Mouse (Mus musculus): ENCODE data around the gene Meis3. TPM values are rescaled to one million over a fixed set of nuclear protein-coding genes. Genes with fewer than 3 reads are reported as not detected.

Meis3 gene
- polyA plus RNA-seq, 1 experiment from 2014 or later, result 9.6 TPM

DNA sequence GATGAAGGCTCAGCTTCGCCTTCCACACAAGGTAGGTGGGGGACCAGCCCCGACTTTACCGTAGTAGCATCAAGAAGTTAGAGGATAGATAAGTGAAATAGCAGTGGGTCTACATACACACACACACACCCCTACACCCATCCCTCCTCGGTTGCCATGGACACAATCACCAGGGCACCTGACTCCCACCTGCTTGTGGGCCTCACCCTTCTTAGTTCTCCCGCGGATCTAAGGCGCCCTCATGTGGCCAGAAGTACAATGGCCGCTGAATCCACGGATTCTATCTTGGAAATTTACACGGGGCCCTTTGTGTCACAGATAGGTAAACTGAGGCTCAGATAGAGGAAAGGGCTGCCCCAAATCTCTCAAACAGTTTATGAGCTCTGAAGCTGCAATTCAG, 21.4 kb upstream of the Meis3 start:
- no peak for ATAC-seq (ENCODE audit: insufficient number of reproducible peaks, low FRiP score, low TSS enrichment, low read depth)
- Histone ChIP-seq H3K27me3 (ENCODE audit: control insufficient read depth, insufficient read depth, low read length) (peaks cover 7% of the 10 kb centered on the region), H3K27ac (replicated peaks; ENCODE audit: low read depth, low read length) (no peak overlapping the region), H3K9ac (ENCODE audit: low read length) (no peak overlapping the region), H3K4me3 (ENCODE audit: low read depth, low read length) (no peak overlapping the region), H3K36me3 (ENCODE audit: control insufficient read depth, insufficient read depth, low read length) (no peaks in the 10 kb centered on the region), H3K4me2 (ENCODE audit: low read depth, severe bottlenecking) (no peak overlapping the region), H3K4me1 (ENCODE audit: control insufficient read depth, insufficient read depth, low read length) (no peaks in the 10 kb centered on the region), H3K9me3 (ENCODE audit: control insufficient read depth, low read length) (no peaks in the 10 kb centered on the region)
- WGBS, result 17% methylated on average over 10 of the region's 10 CpGs
- peak; percentile 68 for DNase-seq (ENCODE audit: low spot score)

DNA sequence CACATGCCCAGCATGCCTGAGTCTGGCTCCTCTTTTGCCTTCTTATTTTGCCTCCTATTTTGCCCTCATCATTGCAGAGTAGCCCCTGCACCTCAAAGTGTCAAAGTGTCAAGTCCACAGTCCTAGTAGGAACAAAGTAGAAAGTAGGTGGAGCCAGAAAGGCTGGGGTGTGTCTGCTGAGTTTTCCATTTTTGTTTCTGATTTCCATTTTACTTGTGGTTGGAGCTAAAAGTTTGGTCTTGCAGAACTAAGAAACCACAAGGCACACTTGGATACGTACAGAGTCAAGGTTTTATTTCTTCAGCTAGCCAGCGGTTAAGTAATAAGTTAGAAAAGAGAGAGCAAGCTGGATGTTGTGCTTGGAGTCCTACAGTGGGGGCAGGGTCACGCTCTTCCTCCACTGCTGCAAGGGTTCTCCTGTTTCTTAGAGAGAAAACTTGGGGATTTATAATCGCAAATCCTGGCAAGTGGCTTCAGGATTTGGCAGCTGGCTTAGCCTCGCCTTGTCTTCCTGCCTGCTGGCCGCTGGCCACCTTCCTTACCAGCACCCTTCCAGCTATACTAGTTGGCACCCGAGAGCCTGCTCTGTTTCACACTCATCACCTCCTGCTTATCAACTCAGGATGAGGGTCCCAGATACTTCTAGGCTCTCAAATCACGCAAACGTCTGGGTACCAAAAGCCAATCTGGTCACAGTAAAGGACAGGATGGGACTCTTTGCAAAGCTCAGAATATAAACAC, 19.6 kb upstream of the Meis3 start:
- no peak overlapping the region for H3K4me3 ChIP-seq (ENCODE audit: low read depth, low read length)
- ATAC-seq (ENCODE audit: insufficient number of reproducible peaks, low FRiP score, low TSS enrichment, low read depth) (no peak), DNase-seq (ENCODE audit: low spot score) (no peak)
- no peaks in the 10 kb centered on the region for H3K36me3 ChIP-seq (ENCODE audit: control insufficient read depth, insufficient read depth, low read length)
- H3K4me2 ChIP-seq (ENCODE audit: low read depth, severe bottlenecking), result no peak overlapping the region
- H3K27me3 ChIP-seq (ENCODE audit: control insufficient read depth, insufficient read depth, low read length), result peaks cover 20% of the 10 kb centered on the region
- H3K27ac ChIP-seq (replicated peaks; ENCODE audit: low read depth, low read length), result no peak overlapping the region
- no peaks in the 10 kb centered on the region for H3K4me1 ChIP-seq (ENCODE audit: control insufficient read depth, insufficient read depth, low read length)
- H3K9ac ChIP-seq (ENCODE audit: low read length), result no peak overlapping the region
- no peaks in the 10 kb centered on the region for H3K9me3 ChIP-seq (ENCODE audit: control insufficient read depth, low read length)
- 78% methylated on average over 9 of the region's 9 CpGs for WGBS

DNA sequence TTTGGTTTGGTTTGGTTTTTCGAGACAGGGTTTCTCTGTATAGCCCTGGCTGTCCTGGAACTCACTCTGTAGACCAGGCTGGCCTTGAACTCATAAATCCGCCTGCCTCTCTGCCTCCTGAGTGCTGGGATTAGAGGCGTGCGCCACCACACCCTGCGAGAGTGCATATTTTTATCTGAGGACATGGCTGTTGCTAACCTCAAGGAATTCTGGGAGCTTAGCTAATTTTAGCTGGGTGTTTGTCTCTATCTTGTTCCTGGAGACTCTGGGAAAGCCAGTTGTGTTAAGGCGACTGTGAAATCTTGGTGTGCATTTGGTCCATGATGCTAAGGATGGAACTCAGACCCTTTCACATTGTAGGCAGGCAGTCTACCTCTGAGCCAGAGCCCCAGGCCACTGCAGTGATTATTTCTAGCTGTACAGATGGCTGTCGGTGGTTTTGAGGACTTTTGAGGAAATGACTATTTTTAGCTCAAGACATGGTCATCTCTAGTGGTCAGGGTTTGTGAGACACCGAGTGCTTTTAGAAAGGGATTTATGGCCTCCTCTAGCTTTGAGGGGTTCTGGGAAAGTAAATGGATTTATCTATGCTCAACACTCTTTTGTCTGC, 18.7 kb upstream of the Meis3 start:
- WGBS, result 79% methylated on average over 8 of the region's 8 CpGs
- DNase-seq (ENCODE audit: low spot score), result no peak

DNA sequence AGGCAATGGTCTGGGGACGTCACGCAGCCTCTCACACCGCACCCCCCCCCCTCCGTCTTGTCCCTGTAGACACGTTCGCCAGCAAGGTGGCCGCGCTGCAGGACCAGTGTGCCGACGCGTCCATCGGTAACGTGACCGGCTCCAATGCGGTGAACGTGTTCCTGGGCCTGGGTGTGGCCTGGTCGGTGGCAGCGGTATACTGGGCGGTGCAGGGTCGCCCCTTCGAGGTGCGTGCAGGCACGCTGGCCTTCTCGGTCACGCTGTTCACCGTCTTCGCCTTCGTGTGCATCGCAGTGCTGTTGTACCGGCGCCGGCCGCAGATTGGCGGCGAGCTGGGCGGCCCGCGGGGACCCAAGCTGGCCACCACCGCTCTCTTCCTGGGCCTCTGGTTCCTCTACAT, 16.2 kb upstream of the Meis3 start:
- H3K27me3 ChIP-seq (ENCODE audit: control insufficient read depth, insufficient read depth, low read length), result peaks cover 20% of the 10 kb centered on the region
- peaks cover 5% of the 10 kb centered on the region; the same call in 1 of the 2 replicates for H3K9me3 ChIP-seq (ENCODE audit: control insufficient read depth, low read length)
- H3K4me1 ChIP-seq (ENCODE audit: control insufficient read depth, insufficient read depth, low read length), result no peaks in the 10 kb centered on the region
- H3K4me3 ChIP-seq (ENCODE audit: low read depth, low read length), result no peak overlapping the region
- 0 out of 2 replicates have a peak, but pooled peaks have one; percentile 17 for ATAC-seq (ENCODE audit: insufficient number of reproducible peaks, low FRiP score, low TSS enrichment, low read depth)
- WGBS, result 11% methylated on average over 38 of the region's 39 CpGs
- no peak for DNase-seq (ENCODE audit: low spot score)
- no peaks in the 10 kb centered on the region for H3K36me3 ChIP-seq (ENCODE audit: control insufficient read depth, insufficient read depth, low read length)
- peak overlapping the region; percentile 20 for H3K4me2 ChIP-seq (ENCODE audit: low read depth, severe bottlenecking)
- no peak overlapping the region; the same call in 1 of the 2 replicates for H3K9ac ChIP-seq (ENCODE audit: low read length)
- no peak overlapping the region for H3K27ac ChIP-seq (replicated peaks; ENCODE audit: low read depth, low read length)

More for the DNA sequence above, 18.7 kb upstream of the Meis3 start:
- H3K9me3 ChIP-seq (ENCODE audit: control insufficient read depth, low read length), result peaks cover under 1% of the 10 kb centered on the region; the same call in 1 of the 2 replicates
- H3K4me2 ChIP-seq (ENCODE audit: low read depth, severe bottlenecking), result no peak overlapping the region
- no peaks in the 10 kb centered on the region for H3K36me3 ChIP-seq (ENCODE audit: control insufficient read depth, insufficient read depth, low read length)
- no peaks in the 10 kb centered on the region for H3K4me1 ChIP-seq (ENCODE audit: control insufficient read depth, insufficient read depth, low read length)
- peaks cover 20% of the 10 kb centered on the region for H3K27me3 ChIP-seq (ENCODE audit: control insufficient read depth, insufficient read depth, low read length)
- no peak overlapping the region for H3K27ac ChIP-seq (replicated peaks; ENCODE audit: low read depth, low read length)
- ATAC-seq (ENCODE audit: insufficient number of reproducible peaks, low FRiP score, low TSS enrichment, low read depth), result no peak
- no peak overlapping the region for H3K4me3 ChIP-seq (ENCODE audit: low read depth, low read length)
- H3K9ac ChIP-seq (ENCODE audit: low read length), result no peak overlapping the region

DNA sequence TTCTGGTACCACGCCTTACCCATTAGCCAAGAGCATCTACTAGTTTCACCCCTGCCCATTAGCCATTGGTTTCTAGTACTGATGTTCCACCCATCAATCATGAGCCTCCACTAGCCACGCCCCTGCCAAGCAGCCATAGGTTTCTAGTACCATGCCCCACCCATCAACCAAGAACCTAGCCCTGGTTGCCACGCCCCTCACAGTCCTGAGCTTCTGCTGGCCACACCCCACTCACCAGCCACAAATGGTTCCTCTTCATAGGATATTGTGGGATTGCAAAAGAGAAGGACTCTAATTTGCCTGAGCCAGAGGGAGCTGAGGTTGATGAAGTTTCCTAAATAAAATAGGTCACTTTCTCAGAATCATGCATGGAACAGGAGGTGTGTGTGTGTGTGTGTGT, 14.2 kb upstream of the Meis3 start:
- Histone ChIP-seq H3K9me3 (ENCODE audit: control insufficient read depth, low read length) (peaks cover 5% of the 10 kb centered on the region; the same call in 1 of the 2 replicates), H3K4me3 (ENCODE audit: low read depth, low read length) (no peak overlapping the region), H3K27me3 (ENCODE audit: control insufficient read depth, insufficient read depth, low read length) (peaks cover 20% of the 10 kb centered on the region), H3K4me1 (ENCODE audit: control insufficient read depth, insufficient read depth, low read length) (no peaks in the 10 kb centered on the region), H3K36me3 (ENCODE audit: control insufficient read depth, insufficient read depth, low read length) (no peaks in the 10 kb centered on the region), H3K27ac (replicated peaks; ENCODE audit: low read depth, low read length) (no peak overlapping the region), H3K4me2 (ENCODE audit: low read depth, severe bottlenecking) (no peak overlapping the region), H3K9ac (ENCODE audit: low read length) (no peak overlapping the region)
- WGBS, result 59% methylated on average over 3 of the region's 3 CpGs
- ATAC-seq (ENCODE audit: insufficient number of reproducible peaks, low FRiP score, low TSS enrichment, low read depth), result no peak
- DNase-seq (ENCODE audit: low spot score), result no peak

DNA sequence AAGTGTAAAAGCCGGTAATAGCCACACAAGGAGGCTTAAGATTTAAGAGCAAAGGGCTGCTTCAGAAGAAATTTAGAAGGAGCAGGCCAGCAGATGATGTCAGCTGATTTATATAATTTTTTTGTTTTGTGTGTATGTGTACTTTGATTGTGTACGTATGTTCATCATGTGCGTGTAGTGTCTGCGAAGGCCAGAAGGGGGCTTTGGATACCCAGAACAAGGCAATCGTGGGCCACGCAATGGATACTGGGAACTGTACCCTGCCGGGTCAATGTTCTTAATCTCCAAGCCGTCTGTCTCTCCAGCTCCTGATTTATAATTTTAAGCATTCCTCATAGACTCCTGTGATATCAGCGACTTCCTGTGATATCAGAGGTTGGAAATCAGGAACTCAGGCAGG, 13.6 kb upstream of the Meis3 start:
- H3K4me2 ChIP-seq (ENCODE audit: low read depth, severe bottlenecking), result no peak overlapping the region
- ATAC-seq (ENCODE audit: insufficient number of reproducible peaks, low FRiP score, low TSS enrichment, low read depth) (no peak), DNase-seq (ENCODE audit: low spot score) (no peak)
- peaks cover 5% of the 10 kb centered on the region; the same call in 1 of the 2 replicates for H3K9me3 ChIP-seq (ENCODE audit: control insufficient read depth, low read length)
- no peak overlapping the region for H3K27ac ChIP-seq (replicated peaks; ENCODE audit: low read depth, low read length)
- WGBS, result 93% methylated on average over 9 of the region's 9 CpGs
- no peaks in the 10 kb centered on the region for H3K4me1 ChIP-seq (ENCODE audit: control insufficient read depth, insufficient read depth, low read length)
- H3K36me3 ChIP-seq (ENCODE audit: control insufficient read depth, insufficient read depth, low read length), result no peaks in the 10 kb centered on the region
- no peak overlapping the region for H3K9ac ChIP-seq (ENCODE audit: low read length)
- peaks cover 20% of the 10 kb centered on the region for H3K27me3 ChIP-seq (ENCODE audit: control insufficient read depth, insufficient read depth, low read length)
- H3K4me3 ChIP-seq (ENCODE audit: low read depth, low read length), result no peak overlapping the region

DNA sequence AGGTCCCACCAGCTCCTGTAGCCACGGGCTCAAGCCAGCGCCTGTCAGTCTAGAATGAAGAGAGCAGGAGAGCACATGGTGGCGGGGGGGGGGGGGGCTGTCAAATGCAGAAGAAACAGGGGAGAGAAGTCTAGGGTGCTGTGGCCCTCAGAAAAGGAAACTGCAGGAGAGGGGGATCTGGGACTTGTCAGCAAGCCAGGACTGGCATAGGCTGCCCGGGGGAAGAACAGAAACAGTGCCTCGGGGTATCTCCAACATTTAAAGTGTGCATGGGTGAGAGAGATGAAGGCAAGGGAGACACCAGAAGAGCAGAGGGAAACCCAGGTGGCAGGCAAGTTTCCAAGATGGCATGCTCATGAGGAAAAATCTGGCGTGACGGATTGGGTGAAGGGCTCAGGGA, 12.9 kb upstream of the Meis3 start:
- Histone ChIP-seq H3K36me3 (ENCODE audit: control insufficient read depth, insufficient read depth, low read length) (no peaks in the 10 kb centered on the region), H3K4me1 (ENCODE audit: control insufficient read depth, insufficient read depth, low read length) (no peaks in the 10 kb centered on the region), H3K27ac (replicated peaks; ENCODE audit: low read depth, low read length) (no peak overlapping the region), H3K9ac (ENCODE audit: low read length) (no peak overlapping the region), H3K4me3 (ENCODE audit: low read depth, low read length) (no peak overlapping the region), H3K27me3 (ENCODE audit: control insufficient read depth, insufficient read depth, low read length) (peaks cover 17% of the 10 kb centered on the region), H3K4me2 (ENCODE audit: low read depth, severe bottlenecking) (no peak overlapping the region), H3K9me3 (ENCODE audit: control insufficient read depth, low read length) (peaks cover 5% of the 10 kb centered on the region; the same call in 1 of the 2 replicates)
- 77% methylated on average over 7 of the region's 7 CpGs for WGBS
- ATAC-seq (ENCODE audit: insufficient number of reproducible peaks, low FRiP score, low TSS enrichment, low read depth) (no peak), DNase-seq (ENCODE audit: low spot score) (no peak)

DNA sequence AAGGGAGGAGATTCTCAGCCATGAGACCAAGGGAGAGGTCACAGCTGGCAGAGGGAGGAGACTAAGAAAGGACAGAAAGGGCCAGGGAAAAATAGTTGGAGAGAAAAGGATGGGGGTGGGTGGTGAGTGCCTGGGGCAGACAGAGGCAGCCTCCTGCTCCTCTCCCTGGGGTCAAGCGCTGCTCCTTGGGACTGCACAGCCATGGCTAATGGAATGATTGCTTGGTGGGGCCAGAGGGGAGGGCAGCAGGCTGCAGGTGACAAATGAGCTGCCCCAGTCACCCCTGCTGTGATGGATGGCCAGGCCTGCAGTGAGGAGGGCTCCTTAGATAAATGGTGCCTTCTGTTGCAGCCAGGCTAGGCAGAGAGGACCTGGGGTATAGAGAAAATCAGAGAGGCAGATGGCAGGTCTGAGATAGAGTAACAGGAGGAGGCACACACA, 2.7 kb upstream of the Meis3 start:
- no peak overlapping the region for H3K4me3 ChIP-seq (ENCODE audit: low read depth, low read length)
- no CpG with 5 or more reads among the region's 1 CpGs for WGBS
- H3K9me3 ChIP-seq (ENCODE audit: control insufficient read depth, low read length), result no peaks in the 10 kb centered on the region
- no peak overlapping the region for H3K9ac ChIP-seq (ENCODE audit: low read length)
- H3K36me3 ChIP-seq (ENCODE audit: control insufficient read depth, insufficient read depth, low read length), result no peaks in the 10 kb centered on the region
- H3K27ac ChIP-seq (replicated peaks; ENCODE audit: low read depth, low read length), result no peak overlapping the region
- peaks cover 18% of the 10 kb centered on the region; the same call in 1 of the 2 replicates for H3K27me3 ChIP-seq (ENCODE audit: control insufficient read depth, insufficient read depth, low read length)
- no peak overlapping the region for H3K4me2 ChIP-seq (ENCODE audit: low read depth, severe bottlenecking)
- DNase-seq (ENCODE audit: low spot score) (no peak), ATAC-seq (ENCODE audit: insufficient number of reproducible peaks, low FRiP score, low TSS enrichment, low read depth) (no peak)
- peaks cover 12% of the 10 kb centered on the region for H3K4me1 ChIP-seq (ENCODE audit: control insufficient read depth, insufficient read depth, low read length)
